Comparison of ENCODE assay signal across 34 mouse cellular contexts in the genomic region with DNA sequence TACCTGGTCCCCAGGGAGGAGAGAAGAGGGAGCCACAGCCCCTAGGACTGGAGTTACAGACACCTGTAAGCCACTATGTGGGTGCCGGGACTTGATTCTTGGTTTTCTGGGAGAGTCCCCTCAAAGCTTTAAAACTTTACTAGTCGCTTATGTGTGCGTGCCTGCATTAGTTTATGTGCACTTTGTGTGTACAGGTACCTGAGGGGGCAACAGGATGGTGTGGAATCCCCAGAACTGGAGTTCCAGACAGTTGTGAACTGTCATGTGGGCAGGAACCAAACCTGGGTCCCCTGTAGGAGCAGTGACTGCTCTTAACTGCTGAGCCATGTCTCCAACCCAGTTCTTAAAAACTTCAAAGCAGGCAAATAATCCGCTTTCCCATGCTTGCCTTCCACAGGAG. TPM values are rescaled to one million over a fixed set of nuclear protein-coding genes. Genes with fewer than 3 reads are reported as not detected.
"Had no signal": no experiment of that assay in that cellular context is flagged by ENCODE, and none has a peak within 500 bp of the region (broad histone marks: within the 10 kb centered on the region; RNA-seq: fewer than 3 reads in every experiment).

No protein-coding gene starts in this region.

- H3K4me3 ChIP-seq: heart, embryonic 12.5 days; heart, embryonic 13.5 days; heart, embryonic 15.5 days; hindbrain, embryonic 10.5 days; hindbrain, embryonic 12.5 days; hindbrain, embryonic 13.5 days; hindbrain, embryonic 15.5 days; intestine, embryonic 15.5 days; kidney, embryonic 15.5 days; layer of hippocampus, adult 2 months; left cerebral cortex, adult 2 months had no signal

- H3K9me3 ChIP-seq: heart, embryonic 12.5 days; heart, embryonic 13.5 days; heart, embryonic 15.5 days; hindbrain, embryonic 10.5 days; hindbrain, embryonic 12.5 days; hindbrain, embryonic 13.5 days; hindbrain, embryonic 15.5 days; intestine, embryonic 15.5 days; kidney, embryonic 15.5 days had no signal

- DNase-seq: heart, postnatal 10 days; heart, postnatal 14 days; heart, postnatal 36 days; heart, postnatal 4 days; kidney, adult 11 months; kidney, adult 18-20 months; kidney, adult 2 months; kidney, adult 8-10 months; kidney, adult 9 months; kidney, postnatal 10 days; kidney, postnatal 14 days; kidney, postnatal 25 days; kidney, postnatal 36 days; kidney, postnatal 4 days; layer of hippocampus, adult 9-11 months; layer of hippocampus, postnatal 36 days had no signal

- H3K27ac ChIP-seq: heart, embryonic 13.5 days; heart, embryonic 15.5 days; hindbrain, embryonic 10.5 days; hindbrain, embryonic 12.5 days; hindbrain, embryonic 13.5 days; hindbrain, embryonic 14.5 days; hindbrain, embryonic 15.5 days; hindbrain, postnatal 0 days; intestine, embryonic 15.5 days; kidney, embryonic 15.5 days; kidney, postnatal 0 days; layer of hippocampus, adult 2 months; left cerebral cortex, adult 2 months had no signal

- H3K27me3 ChIP-seq: heart, embryonic 12.5 days; heart, embryonic 13.5 days; heart, embryonic 15.5 days; hindbrain, embryonic 12.5 days; hindbrain, embryonic 13.5 days; hindbrain, embryonic 15.5 days; intestine, embryonic 15.5 days; kidney, embryonic 15.5 days had no signal

- H3K4me1 ChIP-seq: intestine, embryonic 15.5 days; kidney, embryonic 15.5 days had no signal

- H3K36me3 ChIP-seq: hindbrain, embryonic 10.5 days; hindbrain, embryonic 12.5 days; hindbrain, embryonic 13.5 days; hindbrain, embryonic 15.5 days; intestine, embryonic 15.5 days; kidney, embryonic 15.5 days had no signal

- H3K9ac ChIP-seq: heart, embryonic 12.5 days; heart, embryonic 13.5 days; heart, embryonic 15.5 days; hindbrain, embryonic 12.5 days; hindbrain, embryonic 13.5 days; hindbrain, embryonic 14.5 days; hindbrain, embryonic 15.5 days; intestine, embryonic 15.5 days; kidney, embryonic 15.5 days had no signal

RNA-seq across cellular contexts. Expression of a gene that starts 4.3 kb away (rescaled TPM):
- total RNA-seq: heart, postnatal 10 days; heart, postnatal 25 days; heart, postnatal 36 days; heart, postnatal 4 days had no signal
- polyA plus RNA-seq: heart, embryonic 12.5 days; heart, postnatal 0 days had no signal

RNA-seq across cellular contexts. Expression of a gene that starts 31.0 kb away (rescaled TPM):
- total RNA-seq: hematopoietic stem cell, adult 5-6 weeks had no signal
- polyA plus RNA-seq: inflammation-experienced regulatory T-cells, adult 6 months had no signal

RNA-seq across cellular contexts. Expression of a gene that starts 39.2 kb away (rescaled TPM):
- polyA plus RNA-seq: inflammation-experienced regulatory T-cells, adult 6 months had no signal
